Mouse (Mus musculus): ENCODE data around the gene Slc6a5.
"Not testable (repeated sequence)": the region's sequence is repeated elsewhere in the genome, so short reads cannot be mapped to it uniquely, and the experiment has no call there.

Gene Slc6a5

GRCm38 (mm10) chr7:49913164-49913563 lies 3.2 kb downstream of the Slc6a5 start:
- no peak for DNase-seq (ENCODE audit: low read depth)

- DNase-seq (ENCODE audit: low read depth) = no peak
Observed at GRCm38 (mm10) chr7:49913728-49914328, 3.9 kb downstream of the Slc6a5 start.

GRCm38 (mm10) chr7:49914946-49915345 lies 5.0 kb downstream of the Slc6a5 start:
- DNase-seq (ENCODE audit: low read depth) = no peak

- DNase-seq (ENCODE audit: low read depth) = no peak
Observed at GRCm38 (mm10) chr7:49915471-49915870, 5.5 kb downstream of the Slc6a5 start.

GRCm38 (mm10) chr7:49919494-49919893 lies 9.5 kb downstream of the Slc6a5 start:
- DNase-seq (ENCODE audit: low read depth) = peak; percentile 19

- DNase-seq (ENCODE audit: low read depth) = no peak
Observed at GRCm38 (mm10) chr7:49920751-49921150, 10.8 kb downstream of the Slc6a5 start.

GRCm38 (mm10) chr7:49922928-49923327 lies 13.0 kb downstream of the Slc6a5 start:
- peak; percentile 83 for DNase-seq (ENCODE audit: low read depth)

- DNase-seq (ENCODE audit: low read depth) = peak; percentile 85
Observed at GRCm38 (mm10) chr7:49923376-49923775, 13.4 kb downstream of the Slc6a5 start.

- DNase-seq (ENCODE audit: low read depth) = no peak
Observed at GRCm38 (mm10) chr7:49928571-49928970, 18.6 kb downstream of the Slc6a5 start.

- no peak for DNase-seq (ENCODE audit: low read depth)
Observed at GRCm38 (mm10) chr7:49929999-49930398, 20.1 kb downstream of the Slc6a5 start.

GRCm38 (mm10) chr7:49933386-49934115 lies 23.6 kb downstream of the Slc6a5 start:
- DNase-seq (ENCODE audit: low read depth) = not testable (repeated sequence)

GRCm38 (mm10) chr7:49936821-49937220 lies 26.9 kb downstream of the Slc6a5 start:
- no peak for DNase-seq (ENCODE audit: low read depth)

GRCm38 (mm10) chr7:49942023-49942422 lies 32.1 kb downstream of the Slc6a5 start:
- no peak for DNase-seq (ENCODE audit: low read depth)

- DNase-seq (ENCODE audit: low read depth) = no peak
Observed at GRCm38 (mm10) chr7:49942490-49942889, 32.5 kb downstream of the Slc6a5 start.

GRCm38 (mm10) chr7:49946691-49947090 lies 36.7 kb downstream of the Slc6a5 start:
- no peak for DNase-seq (ENCODE audit: low read depth)

GRCm38 (mm10) chr7:49953546-49954181 lies 43.7 kb downstream of the Slc6a5 start:
- peak; percentile 29 for DNase-seq (ENCODE audit: low read depth)

- DNase-seq (ENCODE audit: low read depth) = no peak
Observed at GRCm38 (mm10) chr7:49954834-49955233, 44.9 kb downstream of the Slc6a5 start.

- peak; percentile 1 for DNase-seq (ENCODE audit: low read depth)
Observed at GRCm38 (mm10) chr7:49957142-49957541, 47.2 kb downstream of the Slc6a5 start.

GRCm38 (mm10) chr7:49963764-49964163 lies 53.8 kb downstream of the Slc6a5 start:
- no peak for DNase-seq (ENCODE audit: low read depth)

GRCm38 (mm10) chr7:49969516-49969915 lies 59.6 kb downstream of the Slc6a5 start:
- DNase-seq (ENCODE audit: low read depth) = no peak

GRCm38 (mm10) chr7:49974841-49975440 lies 65.0 kb downstream of the Slc6a5 start, which contains the start of gene Nell1:
Nell1 (plus strand) TSS chr7:49974864.
- no peak for DNase-seq (ENCODE audit: low read depth)

GRCm38 (mm10) chr7:49975441-49976121 lies 65.6 kb downstream of the Slc6a5 start:
- no peak for DNase-seq (ENCODE audit: low read depth)
